Mouse (Mus musculus) NIH3T3 (cell line): ENCODE data around the gene Ikbkg.
A peak's percentile ranks its signal among the peaks of the same experiment; 100 is the strongest.
"Not testable (repeated sequence)": the region's sequence is repeated elsewhere in the genome, so short reads cannot be mapped to it uniquely, and the experiment has no call there.

Experiments used
- DNase-seq: peaks from one replicate; pipeline ENCODE4 v3.0.0-alpha.2; 2012; ENCODE audit warnings: low read depth

The Ikbkg gene

DNA sequence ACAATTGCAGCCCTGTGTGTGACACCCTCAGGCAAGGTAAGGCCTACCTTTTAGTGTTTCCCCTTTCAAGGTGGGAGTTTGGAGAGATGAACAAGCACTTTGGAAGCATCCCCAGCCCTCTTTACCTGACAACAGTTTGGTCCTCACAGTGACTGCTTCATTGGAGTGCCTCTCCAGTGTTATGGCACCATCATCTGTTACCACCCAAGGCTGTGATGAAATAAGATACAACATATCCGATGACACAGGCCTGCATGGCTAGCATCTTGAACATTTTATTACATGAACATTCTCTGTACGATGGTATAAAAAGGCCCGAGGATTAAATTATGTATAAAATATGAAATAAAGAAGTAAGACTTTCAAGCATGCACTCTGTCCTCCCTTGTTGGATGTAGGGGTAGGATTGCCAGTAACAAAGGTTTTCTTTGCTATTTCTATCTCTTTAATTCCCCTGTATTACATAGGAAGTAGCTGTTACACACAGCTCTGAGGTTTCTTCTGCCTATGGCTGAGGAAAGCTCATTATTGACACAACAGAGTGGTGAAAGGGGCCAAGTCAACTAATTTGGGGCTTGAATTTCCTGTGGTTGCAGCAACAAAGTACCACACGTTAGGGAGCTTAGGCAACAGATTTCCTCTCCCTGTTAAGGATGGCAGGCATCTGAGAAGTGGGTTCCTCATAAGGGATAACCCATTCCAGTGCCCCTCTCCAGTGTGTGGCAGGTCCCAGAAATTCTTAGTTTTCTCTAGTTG lies 58.2 kb downstream of the Ikbkg start:
- DNase-seq: no peak

DNA sequence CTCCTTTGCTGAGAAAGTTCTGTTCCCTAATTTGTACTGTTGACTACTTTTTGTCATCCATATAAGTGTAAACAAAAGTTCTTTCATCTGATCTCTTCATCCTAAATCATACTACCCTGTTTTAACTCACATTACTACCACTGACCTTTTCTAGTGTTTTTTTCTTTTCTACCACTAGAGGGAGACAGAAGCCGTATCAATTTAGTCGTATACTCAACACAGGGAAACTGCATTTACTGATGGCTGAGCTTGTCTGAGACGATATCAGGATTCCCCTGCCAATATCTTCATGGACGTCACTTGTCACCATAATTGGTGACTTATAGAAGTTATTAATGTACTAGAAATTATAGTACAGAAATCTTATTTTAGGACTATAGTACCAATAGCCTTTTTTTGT lies 59.7 kb downstream of the Ikbkg start:
- DNase-seq: peak; percentile 65

DNA sequence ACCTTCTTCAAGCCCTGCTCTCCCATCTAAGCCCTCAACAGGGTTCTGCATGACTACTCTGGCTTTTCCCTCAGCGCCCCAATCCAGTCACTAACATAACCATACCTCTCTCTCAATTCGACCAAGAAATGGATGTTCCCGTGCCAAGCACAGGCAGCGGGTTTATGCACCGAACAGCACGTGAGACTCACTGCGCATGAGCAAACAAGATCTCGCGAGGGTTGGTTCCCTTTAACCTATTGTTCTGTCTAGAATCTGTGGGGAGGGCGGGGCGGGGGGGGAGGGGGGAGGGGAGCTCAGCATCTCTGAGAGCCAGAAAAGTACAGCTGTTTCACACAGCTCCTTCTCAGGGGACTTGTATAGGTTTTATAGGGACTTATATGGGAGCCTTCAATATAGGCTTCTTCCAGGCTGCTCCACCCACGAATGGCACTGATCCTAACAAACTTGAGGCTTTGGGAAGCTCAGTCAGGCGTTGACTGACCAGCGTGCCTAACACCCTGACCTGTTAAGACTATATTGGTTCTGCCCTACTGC lies 88.3 kb downstream of the Ikbkg start, which contains the start of gene Gm6880:
Gene Gm6880, minus strand, starts transcription at position 51 of the 537 bp plus-strand sequence.
- DNase-seq: not testable (repeated sequence)

DNA sequence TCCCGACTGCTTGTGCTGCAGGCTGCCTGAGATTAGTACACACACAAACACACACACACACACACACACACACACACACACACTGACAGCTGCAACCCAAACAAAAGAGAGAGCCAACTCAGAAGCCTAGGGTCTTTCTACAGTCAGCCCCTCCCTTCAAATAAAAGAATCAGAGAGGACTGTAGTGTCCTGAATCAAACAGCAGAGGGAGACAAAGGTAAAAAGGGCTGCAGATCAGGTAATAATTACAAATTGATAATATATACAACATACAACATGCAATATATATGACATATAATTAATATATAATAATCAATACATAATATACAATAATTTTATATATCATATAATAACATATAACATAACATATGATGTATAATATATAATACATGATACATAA lies 104.0 kb downstream of the Ikbkg start:
- peak; percentile 1 for DNase-seq
